Mouse (Mus musculus) kidney, postnatal 36 days (tissue): ENCODE measurements around the gene Kat6b.
"Not testable (repeated sequence)": the region's sequence is repeated elsewhere in the genome, so short reads cannot be mapped to it uniquely, and the experiment has no call there.

Experiments used
- DNase-seq, 2 experiments: peaks; one replicate each; pipeline ENCODE4 v3.0.0; 2021 to 2022; ENCODE audit warnings: mixed read lengths in 2 of 2

Kat6b gene

DNA sequence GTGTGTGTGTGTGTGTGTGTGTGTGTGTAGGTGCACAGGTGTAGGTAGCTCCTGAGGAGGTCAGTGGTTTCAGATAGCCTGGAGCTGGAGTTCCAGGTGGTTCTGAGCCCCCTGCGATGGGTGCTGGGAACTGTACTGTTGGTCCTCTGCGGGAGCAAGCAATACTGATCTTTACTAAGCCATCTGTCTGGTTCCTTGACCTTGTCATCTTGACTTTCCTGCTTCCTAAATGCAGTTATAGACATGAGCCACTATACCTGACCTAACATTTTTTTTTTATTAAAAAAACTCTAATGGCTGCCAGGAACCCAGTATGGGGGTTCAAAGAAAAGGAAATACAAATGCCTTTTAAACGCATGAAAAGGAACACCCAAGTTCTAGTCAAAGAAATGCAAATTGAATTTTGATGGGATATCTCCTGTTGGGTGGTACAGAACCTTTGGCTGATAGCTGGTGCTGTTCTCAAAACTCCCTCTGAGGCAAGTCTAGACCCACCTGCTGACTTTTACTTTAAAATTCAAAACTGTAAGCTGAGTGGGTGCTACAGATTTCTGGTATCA, 4.8 kb downstream of the Kat6b start:
- DNase-seq = no peak

- DNase-seq = not testable (repeated sequence)
Measured at GRCm38 (mm10) chr14:21487135-21487534, 5.9 kb downstream of the Kat6b start.

DNA sequence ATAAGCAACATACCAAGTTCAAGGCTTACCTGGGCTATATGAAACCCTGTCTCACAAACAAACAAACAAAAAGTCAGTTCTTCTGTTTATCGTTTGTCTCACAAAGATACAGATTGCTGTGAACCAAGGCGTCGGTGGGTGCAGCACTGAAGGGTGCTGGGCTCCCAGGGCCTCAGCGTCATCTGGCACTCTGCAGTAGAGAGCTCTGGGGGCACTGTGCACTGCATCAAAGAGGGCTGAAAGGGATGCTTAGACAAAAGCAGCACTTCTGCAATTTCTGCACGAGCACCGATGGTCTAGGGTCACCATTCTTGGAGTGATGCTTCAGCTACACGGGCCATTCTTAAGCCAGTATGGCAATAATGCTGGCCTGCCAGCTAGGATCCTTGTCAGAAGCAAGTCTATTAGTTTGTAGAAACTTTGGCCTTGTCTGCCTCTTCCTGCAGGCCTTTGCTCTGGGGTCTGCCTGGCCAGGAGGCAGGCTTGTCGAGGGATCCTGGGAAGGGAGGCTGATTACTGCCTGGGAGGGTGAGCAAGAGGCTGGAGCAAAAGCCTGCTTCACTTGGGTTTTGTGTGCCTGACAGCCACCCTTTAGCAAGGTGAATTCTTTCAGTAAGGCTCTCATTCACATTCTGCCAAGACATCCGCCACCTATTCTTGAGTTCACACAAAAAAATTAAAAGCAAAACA, 7.3 kb downstream of the Kat6b start:
- DNase-seq = not testable (repeated sequence)

- no peak for DNase-seq
Measured at GRCm38 (mm10) chr14:21489116-21489485, 7.9 kb downstream of the Kat6b start.

DNA sequence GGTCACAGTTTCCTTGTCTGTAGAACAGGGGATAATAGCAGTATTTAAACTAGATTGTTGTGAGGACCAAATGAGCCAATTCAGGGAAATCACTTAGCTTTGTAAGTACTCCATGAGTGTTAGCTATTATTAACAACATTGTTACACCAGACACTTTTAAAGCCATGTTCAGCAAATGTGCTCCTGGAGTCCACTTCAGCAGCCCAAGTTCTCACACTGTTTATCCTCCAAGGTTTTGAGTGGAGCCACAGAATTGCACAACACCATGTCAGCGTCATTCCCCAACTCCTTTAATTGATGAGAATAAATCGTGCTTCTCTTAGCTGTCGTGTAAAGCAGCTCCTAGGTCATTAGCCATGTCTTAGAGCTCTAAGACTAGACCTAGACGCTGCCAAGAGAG, 8.9 kb downstream of the Kat6b start:
- DNase-seq = no peak

- no peak for DNase-seq
Measured at GRCm38 (mm10) chr14:21498361-21498996, 17.2 kb downstream of the Kat6b start.

GRCm38 (mm10) chr14:21499011-21499581, 17.9 kb downstream of the Kat6b start:
- peak in 1 of 2 experiments; percentile 42 for DNase-seq

- DNase-seq = peak; percentile 62 to 79
Measured at GRCm38 (mm10) chr14:21499631-21500153, 18.5 kb downstream of the Kat6b start.

GRCm38 (mm10) chr14:21500154-21501047, 19.2 kb downstream of the Kat6b start:
- peak; percentile 100 for DNase-seq

DNA sequence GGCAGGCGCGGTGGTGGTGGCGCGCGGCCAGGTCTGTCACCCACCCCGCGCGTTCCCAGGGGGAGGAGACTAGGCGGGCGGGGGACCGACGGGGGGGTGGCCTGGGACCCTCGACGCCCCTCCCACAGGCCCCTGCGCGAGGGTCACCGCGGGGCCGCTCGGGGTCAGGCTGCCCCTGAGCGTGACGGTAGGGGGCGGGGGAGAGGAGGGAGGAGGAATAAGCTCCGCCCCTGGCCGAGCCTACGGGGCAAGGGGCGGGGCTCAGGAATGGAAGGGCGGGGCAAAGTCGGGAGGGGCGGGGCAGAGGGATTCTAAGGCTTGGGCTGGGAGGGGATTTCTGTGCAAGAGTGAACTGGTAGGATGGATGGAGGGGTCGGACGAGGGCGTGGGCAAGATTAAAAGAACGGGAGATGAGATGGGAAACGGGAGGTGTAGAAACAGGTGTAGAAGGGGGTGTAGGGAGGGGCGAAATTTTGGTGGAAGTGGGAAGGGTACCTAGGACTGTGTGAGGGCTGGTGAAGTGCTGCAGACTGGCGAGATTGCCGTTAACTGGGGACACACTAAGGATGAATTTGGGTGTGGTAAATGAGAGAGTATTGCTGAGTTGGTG, 19.9 kb downstream of the Kat6b start:
- peak; percentile 88 to 95 for DNase-seq

DNA sequence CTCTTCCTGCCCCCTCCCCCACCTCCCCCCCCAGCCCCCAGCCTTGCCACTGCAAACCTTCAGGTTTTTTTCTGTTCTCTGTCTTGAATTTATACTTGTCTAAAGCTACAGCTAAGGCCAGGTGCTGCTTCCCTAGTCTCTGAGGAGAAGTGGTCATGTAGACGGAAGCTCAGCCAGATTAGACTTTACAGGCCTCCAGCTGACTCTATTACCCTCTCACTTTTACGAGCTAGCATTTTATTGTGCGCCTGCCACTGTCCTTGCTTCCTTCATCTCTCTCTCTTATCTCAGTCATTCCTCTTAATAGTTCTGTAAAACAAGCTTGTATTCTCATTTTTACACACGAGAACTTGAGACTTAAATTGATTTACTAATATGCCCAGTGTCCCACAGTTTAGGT, 23.8 kb downstream of the Kat6b start:
- DNase-seq = no peak

DNA sequence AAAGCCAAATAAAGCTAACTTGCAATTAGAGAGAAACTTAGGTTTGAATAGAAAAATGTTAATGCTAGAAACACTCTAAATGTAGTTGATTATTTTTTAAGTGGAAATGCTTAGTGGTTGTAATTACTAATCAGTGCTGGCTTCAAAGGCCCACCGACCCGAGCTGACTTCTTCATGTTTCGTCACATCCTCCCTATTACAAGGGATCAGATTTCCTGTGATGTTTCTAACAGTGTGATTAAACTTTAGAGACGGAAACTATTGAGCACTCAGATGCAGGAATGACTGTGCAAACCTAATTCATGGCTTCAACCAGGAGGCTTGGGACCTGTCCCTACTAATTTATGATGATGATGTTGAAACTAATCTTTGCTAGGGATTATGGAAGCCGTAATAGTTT, 25.8 kb downstream of the Kat6b start:
- DNase-seq = no peak

DNA sequence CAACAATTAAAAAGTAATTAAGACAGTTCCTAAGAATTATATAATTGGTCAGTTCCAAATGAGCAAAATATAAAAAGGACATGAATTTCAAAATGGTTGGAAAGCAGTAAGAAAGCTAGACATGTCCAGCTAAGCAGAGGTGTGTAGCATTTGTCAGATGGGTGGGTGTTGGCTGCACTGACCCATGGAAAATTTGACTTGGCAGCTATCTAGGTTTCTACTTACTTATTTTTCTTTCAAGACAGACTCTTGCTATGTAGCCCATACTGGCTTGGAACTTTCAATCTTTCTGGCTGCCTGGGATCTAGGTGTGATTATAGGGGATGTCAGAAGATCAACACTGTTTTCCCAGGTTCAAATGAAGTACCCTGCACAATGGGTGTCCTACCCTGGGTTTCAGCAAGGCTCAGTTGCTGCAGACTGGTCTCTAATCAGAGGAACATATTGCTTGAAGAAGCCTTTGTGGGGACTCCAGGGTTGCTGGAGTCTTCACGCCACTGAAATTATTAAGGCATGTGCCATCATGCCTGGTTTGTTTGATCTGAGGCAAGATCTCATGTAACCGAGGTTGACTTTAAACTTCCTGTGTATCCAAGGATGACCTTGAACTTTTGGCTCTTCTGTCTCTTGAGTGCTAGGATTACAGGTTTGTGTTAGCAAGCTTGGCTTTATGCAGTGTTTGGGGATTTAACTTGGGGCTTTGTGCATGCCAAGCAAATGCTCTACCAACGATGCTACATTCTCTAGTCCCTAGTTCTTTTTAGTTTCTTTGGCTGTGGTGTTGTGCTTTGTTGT, 28.1 kb downstream of the Kat6b start:
- peak; percentile 23 to 41 for DNase-seq

DNA sequence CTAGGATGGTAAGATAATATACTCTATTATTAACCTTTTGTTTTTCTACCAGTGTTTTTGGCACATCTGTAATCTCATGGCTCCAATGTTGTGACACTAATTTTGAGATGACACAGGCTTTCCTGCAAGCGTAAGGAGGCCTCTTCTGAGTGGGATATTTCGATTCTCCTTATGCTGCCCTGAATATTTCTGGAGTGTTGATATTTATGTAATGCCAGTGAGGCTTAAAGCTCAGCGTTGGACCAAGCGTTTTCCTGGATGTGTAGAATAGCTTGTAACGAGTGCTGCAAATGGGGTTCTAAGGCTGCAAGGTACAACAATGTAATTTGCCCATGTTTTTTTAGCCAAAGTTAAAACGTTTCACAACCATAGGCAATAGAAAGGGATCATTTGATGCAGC, 30.2 kb downstream of the Kat6b start:
- DNase-seq = no peak

- DNase-seq = no peak
Measured at GRCm38 (mm10) chr14:21515505-21515904, 34.3 kb downstream of the Kat6b start.

DNA sequence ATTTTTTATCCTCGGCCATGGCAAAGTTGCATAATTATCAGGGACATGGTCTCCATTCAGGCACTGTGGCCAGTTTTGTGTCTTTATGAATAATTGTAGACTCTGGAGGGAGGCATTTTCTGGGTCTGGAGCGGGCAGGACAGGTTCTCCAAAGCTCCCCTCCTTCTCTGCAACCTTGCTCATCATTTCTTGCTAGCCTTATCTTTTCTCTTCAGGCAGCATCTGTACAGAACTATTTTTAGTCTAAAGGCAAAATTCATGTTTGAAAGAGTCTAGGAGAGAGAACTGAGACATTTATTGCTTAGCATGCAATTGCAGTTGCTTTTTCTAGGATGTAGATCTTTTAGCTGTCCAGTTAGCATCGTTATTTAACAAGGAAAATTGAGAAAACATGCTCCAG, 38.1 kb downstream of the Kat6b start:
- no peak for DNase-seq

- no peak for DNase-seq
Measured at GRCm38 (mm10) chr14:21520496-21520895, 39.3 kb downstream of the Kat6b start.

GRCm38 (mm10) chr14:21521496-21521895, 40.3 kb downstream of the Kat6b start:
- not testable (repeated sequence) for DNase-seq

DNA sequence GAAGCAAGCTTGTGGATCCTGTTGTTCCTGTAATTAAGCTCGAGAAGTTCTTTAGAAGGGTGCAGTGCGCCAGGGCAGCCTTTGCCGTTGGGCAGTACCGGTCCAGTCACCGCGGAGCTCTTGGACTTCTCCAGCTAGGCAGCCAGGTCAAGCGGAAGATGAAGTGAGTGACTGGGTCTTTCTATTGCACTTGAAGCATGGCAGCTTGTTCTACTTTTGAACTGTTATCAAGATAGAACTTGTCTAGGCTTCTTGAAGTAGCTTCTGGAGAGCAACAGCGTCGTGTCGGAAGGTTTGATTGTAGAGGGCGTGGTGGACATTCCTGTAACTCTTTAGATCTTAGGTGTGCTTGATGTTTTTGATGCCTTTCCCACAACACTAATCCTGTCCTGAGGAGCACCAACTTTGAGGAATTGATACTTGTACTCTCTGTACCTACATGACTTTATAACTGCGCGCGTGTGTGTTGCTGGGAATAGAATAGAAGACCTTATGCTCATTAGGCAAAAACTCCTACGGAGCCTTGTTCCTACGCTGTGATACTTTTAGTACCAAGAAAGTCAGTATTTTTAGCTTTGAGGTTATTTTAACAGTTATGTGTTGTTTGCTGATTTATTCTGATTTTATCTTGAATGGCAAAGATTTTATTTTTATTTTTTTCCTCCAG, 41.2 kb downstream of the Kat6b start:
- DNase-seq = peak; percentile 33 to 52

- DNase-seq = peak in 1 of 2 experiments; percentile 30
Measured at GRCm38 (mm10) chr14:21523234-21523633, 42.0 kb downstream of the Kat6b start.
